Mouse (Mus musculus): ENCODE measurements around the gene Pdcd10.

Gene Pdcd10

DNA sequence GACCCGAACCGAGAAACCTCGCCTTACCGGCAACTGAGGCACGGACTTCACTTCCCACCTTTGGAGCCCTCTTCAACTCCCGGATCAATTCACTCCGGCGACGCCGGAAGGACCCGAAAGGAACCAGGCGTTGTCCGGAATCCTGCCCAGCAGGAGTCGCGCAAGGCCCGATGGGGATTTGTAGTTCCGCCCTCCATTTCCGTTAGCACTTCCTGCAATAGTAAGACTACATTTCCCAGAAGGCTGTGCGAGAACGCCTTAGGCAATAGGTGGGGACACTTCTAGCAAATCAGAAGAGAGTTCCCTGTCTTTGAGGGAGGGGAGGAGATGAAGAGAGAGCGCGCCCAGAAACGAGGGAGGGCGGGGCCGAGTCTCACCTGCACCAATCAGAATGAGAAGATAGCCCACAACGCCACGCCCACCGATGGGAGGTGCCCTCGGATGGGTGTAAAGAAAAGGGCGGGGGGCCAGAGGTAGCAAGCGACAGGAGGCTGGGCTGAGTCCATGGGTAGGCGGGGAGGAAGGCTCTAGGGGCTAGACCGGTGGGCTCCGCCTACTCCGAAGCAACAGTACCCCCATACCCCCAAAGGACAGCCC is at the start of gene Pdcd10:
Pdcd10 (minus strand) TSS at position 162 of the 597 bp plus-strand sequence.
- peak; percentile 99 to 100 for DNase-seq (ENCODE audit: low spot score in 2 of 2)

DNA sequence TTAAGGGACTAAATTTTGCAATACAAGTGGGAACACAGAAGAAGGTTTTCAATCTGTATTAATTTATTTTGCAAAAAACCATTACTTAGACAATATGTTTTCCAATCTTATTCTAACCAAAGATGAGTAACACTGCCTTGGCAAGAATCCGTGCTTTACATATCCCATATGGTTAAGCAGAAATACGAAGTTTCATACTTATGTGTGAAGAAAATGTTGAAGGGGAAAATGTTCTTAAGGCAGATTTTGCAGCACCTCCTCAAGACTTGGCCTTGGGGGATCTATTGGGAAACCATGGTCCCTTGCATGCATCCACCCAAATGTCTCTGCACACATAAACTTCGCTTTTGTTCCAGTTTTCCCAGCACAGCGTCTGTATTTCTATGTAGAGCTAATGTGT is 28.2 kb upstream of the Pdcd10 start:
- DNase-seq (ENCODE audit: low spot score in 2 of 2): peak in 1 of 2 experiments; percentile 23

DNA sequence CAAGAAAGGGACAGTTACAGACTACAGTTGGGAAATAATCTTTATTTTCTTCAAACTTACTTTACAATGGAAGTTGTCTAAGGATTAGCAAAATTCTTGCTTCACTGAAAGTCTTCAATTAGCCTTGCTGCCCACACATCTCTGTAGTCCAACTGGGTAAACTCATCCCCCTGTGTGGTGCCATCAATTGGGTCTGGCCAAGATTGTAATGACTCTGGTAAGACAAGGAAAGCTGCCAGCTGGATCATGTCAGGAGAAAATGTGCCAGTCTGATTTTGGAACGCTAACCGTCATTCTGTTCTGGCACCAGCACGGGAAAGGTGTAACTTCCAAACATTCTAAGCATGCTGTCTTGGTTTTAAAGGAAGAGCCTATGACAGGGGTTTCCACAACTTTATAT is 26.6 kb upstream of the Pdcd10 start:
- peak; percentile 33 to 36 for DNase-seq (ENCODE audit: low spot score in 2 of 2)

DNA sequence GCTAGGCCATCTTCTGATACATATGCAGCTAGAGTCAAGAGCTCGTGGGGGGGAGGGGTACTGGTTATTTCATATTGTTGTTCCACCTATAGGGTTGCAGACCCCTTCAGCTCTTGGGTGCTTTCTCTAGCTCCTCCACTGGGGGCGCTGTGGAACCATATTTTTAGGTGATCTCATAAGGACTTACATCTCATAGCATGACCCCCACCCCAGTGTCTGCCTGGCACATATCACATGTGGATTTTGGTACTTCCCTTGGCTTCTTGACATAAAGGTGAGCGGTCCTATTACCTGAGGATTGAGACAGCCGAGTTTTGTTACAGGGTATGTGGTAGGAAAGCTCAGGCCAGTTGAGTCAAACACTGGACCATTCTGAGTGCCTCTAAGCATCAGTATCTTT is 22.7 kb upstream of the Pdcd10 start:
- DNase-seq (ENCODE audit: low spot score in 2 of 2): no peak

DNA sequence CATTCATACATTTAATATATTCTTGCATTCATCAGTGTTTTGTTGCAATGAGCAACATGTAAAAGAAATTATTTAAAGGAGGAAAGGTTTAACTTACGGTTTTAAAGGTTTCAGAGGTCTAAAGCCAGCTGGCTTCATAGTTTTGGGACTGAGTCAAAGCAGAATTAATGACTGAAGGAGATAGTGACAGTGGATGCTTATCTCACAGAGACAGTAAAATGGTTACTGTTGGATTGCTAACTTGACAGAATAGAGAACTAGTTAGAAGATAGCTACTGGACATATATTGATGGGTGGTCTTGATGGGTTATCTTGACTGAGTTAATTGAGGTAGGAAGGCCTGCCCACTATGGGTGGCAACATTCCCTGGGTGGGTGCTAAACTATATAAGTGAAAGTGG is 18.9 kb upstream of the Pdcd10 start:
- no peak for DNase-seq (ENCODE audit: low spot score in 2 of 2)

DNA sequence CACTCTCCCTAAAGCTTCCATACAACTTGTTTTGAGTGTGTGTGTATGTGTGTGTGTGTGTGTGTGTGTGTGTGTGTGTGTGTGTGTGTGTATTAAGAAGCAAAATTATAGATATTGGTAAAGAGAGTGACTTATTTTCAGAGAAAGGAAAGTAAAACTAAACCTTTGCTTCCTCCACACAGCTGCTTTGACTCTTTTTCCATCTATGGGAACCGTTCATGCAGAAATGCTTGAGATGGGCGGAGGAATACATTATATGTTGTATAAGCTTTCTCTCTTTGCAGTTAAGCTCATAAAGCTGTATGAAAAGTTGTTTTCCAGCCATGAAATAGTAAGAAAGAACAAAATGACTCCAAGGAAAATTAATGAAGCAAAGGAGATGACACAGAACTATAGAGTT is 17.4 kb upstream of the Pdcd10 start:
- DNase-seq (ENCODE audit: low spot score in 2 of 2): no peak

- DNase-seq (ENCODE audit: low spot score in 2 of 2): peak; percentile 90 to 91
These were observed 636 bp upstream of the Pdcd10 start, which contains the start of gene Serpini1 for GRCm38 (mm10) chr3:75557292-75557691. Serpini1 (plus strand) TSS chr3:75557547.

DNA sequence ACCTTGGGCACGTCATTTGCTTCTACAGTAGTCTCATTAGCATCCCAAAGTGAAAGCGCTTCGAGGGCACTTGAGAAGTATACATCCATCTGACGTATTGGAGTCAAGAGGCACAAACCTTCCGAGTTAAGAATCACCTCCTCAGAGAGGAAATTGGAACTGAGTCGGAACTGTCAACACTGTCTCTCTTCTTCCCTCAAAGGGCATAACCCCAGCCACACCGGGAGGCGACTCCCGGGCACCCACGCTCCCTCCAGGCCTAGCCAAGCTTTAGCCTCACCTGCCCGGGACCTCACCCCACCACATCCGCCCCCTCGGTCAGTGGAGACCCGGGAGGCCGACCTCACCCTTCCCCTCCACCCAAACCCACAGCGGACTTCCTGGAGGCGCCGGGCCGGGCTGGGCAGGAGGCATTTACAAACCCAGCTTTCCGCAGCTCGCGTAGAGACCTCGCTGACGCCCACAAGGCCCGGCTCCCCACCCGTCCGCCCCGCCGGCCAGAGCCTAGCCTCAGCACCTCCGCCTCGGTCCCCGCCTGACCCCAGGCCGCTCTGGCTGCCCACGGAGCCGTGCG is 448 bp downstream of the Pdcd10 start:
- peak in 1 of 2 experiments; percentile 25 for DNase-seq (ENCODE audit: low spot score in 2 of 2)

GRCm38 (mm10) chr3:75551248-75551647 is 5.4 kb downstream of the Pdcd10 start:
- DNase-seq (ENCODE audit: low spot score in 2 of 2): no peak

DNA sequence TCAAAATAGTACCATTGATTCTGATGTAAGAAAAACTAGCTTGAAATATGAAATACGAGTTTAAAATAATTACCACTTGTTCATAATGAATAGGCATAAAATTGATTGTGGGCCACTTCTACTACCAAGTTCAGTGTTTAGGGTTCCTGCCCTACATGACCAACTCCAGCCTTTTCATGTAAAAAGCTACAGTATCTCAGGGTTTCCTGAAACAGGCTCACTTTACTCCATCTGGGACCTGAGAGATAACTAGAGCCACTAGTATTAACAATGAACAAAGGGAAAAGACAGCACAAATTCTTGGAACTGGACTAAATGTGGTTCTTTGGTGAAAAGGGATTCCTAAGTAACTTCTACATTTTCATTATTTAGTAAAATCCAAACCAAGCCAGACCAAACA is 12.4 kb downstream of the Pdcd10 start:
- DNase-seq (ENCODE audit: low spot score in 2 of 2): no peak

DNA sequence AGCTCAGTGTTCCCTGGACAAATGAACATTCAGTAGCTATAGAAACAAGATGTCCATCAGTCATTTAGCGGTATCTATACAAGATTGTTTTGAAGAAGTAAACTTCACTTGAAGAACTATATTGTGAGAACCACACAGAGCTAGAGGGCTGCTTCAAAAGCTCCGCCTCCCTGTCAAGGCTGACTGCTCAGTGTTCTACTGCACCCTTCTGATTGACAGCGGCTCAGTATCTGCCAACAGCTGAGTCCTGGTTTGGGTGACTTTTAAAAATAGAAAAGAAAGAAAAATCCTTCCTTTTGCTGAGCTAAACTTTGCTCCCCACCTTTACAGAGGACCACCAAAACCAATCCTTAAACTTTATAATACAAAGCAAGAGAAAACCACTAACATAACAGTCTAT is 13.8 kb downstream of the Pdcd10 start:
- DNase-seq (ENCODE audit: low spot score in 2 of 2): no peak

GRCm38 (mm10) chr3:75541259-75541658 is 15.4 kb downstream of the Pdcd10 start:
- no peak for DNase-seq (ENCODE audit: low spot score in 2 of 2)

DNA sequence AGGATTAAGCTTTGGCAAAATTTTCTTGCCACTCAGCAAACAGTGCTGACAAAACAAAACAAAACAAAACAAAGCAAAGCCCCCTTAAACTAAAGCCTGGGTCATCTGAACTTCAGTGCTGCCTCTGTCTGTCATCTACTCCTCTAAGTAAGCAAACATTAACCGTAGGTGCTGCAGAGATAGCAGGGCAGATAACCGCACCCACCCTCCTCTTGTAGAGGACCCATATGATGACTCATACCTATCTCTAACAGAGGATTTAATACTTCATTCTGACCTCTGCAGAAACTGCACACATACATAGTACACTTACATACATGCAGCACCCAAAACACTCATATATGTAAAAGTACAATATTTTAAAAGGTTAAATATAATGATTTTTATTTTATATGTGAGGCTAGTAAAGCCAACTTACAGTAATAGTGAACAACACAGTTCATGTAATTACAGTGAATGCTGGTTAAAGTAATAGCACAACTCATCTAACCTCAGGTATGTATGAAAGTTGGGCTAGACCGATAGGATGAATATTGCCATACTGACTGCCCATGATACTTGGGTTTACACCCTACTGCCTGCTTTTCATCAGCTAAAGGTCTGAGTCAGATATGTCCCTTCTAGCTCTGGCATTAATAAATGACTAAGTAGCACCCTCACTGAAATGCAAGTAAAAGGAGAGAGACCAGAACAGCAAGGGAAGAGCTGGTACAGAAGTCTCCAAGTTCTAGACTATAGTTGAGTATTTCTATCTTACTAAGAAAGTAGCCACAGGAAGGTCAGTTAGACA is 22.4 kb downstream of the Pdcd10 start:
- DNase-seq (ENCODE audit: low spot score in 2 of 2): no peak

- no peak for DNase-seq (ENCODE audit: low spot score in 2 of 2)
These were observed 25.6 kb downstream of the Pdcd10 start for GRCm38 (mm10) chr3:75531074-75531473.

DNA sequence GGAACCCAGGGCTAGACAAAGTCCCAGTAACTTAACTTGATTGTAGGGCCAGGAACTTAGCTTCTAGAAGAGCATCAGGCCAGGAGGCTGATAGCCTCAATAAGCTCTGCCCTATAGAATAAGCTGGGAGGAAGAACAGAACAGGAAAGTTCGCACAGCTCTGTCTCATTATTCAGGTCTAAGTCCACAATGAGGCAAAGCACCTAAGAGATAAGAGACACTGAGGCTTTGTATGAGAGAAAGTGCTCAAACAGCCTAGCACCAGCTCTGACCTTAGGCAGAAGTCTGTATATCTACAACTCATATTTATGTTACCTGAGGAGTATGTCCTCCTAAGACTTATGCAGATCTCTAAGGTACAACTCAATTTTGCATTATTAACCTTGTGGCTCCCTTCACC is 34.1 kb downstream of the Pdcd10 start:
- no peak for DNase-seq (ENCODE audit: low spot score in 2 of 2)

GRCm38 (mm10) chr3:75521314-75521713 is 35.3 kb downstream of the Pdcd10 start:
- no peak for DNase-seq (ENCODE audit: low spot score in 2 of 2)

DNA sequence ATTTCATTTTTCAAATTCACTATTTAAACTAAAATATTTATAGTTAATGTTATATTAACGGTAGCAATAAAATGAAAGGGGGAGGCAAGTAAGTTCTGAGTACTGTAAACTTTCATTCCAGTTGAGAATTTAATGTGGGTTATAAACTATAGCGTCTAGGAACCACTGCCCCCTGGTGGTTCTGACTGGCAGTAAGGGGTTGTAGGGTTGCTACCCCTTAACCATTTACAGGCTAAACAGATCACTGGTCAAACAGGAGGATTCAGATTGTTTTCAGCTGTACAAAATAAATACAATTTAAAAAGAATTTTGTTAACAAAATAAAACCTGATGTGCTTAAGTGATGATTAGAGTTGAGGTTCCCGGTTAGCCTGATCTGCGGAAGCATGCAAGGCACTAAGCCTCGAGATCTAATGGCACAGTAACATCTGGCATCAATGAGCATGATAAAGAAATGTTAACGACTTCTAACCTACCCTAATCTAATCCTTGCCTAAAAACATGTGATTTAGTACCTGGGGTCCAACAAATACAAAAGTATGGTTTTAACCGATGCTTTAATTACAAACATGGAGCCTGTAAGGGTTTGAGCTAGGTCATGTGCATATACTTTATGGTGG is 38.9 kb downstream of the Pdcd10 start:
- DNase-seq (ENCODE audit: low spot score in 2 of 2): peak; percentile 53 to 59

- DNase-seq (ENCODE audit: low spot score in 2 of 2): no peak
These were observed 57.4 kb downstream of the Pdcd10 start for GRCm38 (mm10) chr3:75498961-75499960.

- DNase-seq (ENCODE audit: low spot score in 2 of 2): no peak
These were observed 63.7 kb downstream of the Pdcd10 start for GRCm38 (mm10) chr3:75492913-75493312.

DNA sequence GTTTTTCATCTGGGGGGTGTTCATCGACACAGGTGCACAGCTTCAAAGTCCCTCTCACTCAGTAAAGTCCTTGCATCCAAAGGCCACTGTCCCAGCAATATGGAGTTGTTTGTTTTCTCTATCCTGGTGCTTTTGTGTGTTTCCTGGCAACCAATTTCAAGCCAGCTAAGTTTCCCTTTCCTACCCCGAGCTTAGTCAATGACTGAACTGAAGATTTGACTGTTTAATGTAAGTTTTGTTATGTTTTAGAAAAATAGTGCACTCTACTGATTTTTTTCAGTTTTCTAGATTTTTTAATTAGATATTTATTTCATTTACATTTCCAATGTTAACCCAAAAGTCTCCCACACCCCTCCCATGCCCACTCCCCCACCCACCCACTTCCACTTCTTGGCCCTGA is 74.6 kb downstream of the Pdcd10 start, which contains the start of gene Wdr49:
Wdr49 (minus strand) TSS at position 101 of the 400 bp plus-strand sequence.
- DNase-seq (ENCODE audit: low spot score in 2 of 2): no peak

- no peak for DNase-seq (ENCODE audit: low spot score in 2 of 2)
These were observed 81.5 kb downstream of the Pdcd10 start for GRCm38 (mm10) chr3:75475106-75475505.

Data from right cerebral cortex, adult 2 months (tissue).